Mouse (Mus musculus) frontal cortex, postnatal 10 days (tissue): ENCODE results near the gene Asic2.
"Not testable (repeated sequence)": the region's sequence is repeated elsewhere in the genome, so short reads cannot be mapped to it uniquely, and the experiment has no call there.

Source experiments
- DNase-seq, 2 experiments: peaks; one replicate each; pipeline ENCODE4 v3.0.0; 2022; ENCODE audit warnings: low spot score in 2 of 2, mixed read lengths in 1 of 2

Asic2 gene

DNA sequence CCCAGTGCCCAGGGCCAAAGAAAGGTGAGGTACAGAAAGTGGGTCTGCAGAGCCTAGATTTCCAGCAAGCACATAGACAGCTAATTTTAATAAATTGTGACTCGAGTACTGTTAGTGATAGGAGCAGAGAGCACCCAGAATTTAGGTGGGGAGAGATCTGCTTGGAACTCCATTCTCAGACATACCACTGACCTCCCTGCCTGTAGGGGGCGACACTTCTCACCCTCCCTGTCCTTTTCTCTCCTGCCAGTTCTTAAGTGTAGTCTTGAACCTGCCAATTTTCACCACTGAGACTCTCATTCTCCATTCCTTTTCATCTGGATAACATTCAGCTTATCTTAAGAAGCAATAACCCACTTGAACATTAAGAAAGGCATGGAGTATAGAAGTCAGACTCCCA, 636.3 kb downstream of the Asic2 start:
- no peak for DNase-seq

DNA sequence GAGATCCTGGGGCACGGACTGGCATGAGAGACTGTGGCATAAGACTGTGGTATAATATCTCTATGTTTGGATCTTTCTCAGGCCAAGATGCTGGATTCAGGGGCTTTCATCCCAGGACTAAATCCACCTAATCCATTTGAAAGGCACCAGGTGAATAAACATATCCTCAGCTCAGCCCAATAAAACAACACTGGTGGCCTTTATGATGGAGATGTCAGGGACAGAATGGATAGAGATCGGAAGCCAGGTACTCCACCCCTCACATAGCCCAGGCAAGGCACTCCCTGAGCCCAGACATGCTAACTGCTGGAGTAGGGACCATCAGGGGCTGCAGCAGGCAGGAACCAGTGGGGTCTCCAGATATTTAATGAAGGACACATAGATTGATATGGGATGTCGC, 637.3 kb downstream of the Asic2 start:
- no peak for DNase-seq

DNA sequence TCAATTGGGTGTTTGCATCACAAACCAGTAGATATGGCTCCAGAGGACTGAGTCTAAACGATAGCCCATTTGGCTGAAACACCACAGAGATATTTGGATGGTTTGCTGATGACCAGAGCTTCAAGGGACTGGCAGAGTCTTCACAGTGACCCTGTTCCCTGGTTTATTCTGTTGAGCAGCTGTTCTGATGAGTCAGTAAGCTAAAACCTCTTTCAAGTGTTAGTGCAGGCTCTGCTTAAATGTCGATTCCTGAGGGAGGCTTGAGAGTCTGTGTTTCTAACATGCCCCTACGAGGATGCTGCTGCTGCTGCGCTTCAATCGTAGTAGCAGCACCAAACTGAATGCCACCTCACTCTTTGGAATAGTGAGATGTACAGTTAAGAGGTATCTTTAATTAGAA, 640.2 kb downstream of the Asic2 start:
- DNase-seq: no peak

DNA sequence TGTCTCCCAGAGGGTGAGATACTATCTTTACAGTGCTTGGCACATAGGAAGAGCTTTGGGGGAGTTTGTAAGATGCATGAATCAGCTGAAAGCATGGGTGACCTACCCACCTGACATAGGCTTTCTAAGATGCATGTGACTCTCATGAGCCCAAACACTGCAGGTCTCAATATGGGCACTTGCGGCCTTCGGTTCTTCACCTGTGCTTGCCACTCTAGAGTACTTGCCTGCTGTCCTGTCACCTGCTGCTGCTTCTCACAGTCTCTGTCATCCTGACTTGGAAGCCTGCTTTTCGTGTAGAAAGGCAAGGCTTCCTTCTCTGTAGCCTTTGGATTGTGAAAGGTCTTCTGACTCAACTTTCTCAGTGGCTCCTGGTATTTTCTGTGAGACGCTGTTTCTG, 645.1 kb downstream of the Asic2 start:
- no peak for DNase-seq

DNA sequence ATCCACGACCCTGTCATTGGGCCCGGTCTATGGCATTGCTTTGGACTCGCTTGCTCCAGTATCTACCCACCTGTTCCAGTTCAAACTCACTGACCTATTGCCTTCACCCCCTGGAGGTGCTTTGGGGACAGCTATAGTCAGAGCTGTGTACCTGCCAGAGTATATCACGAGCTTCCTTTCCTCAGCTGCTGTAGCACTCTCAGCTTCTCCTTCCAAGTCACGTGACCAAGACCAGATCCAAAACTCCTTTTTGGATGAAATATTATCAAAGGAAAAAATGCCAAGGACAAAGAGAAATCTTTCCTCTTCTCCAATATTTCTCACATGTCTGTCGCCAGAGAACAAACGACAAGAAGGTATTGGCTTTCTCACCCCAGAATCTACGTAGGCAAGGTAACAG, 645.8 kb downstream of the Asic2 start:
- DNase-seq: no peak

DNA sequence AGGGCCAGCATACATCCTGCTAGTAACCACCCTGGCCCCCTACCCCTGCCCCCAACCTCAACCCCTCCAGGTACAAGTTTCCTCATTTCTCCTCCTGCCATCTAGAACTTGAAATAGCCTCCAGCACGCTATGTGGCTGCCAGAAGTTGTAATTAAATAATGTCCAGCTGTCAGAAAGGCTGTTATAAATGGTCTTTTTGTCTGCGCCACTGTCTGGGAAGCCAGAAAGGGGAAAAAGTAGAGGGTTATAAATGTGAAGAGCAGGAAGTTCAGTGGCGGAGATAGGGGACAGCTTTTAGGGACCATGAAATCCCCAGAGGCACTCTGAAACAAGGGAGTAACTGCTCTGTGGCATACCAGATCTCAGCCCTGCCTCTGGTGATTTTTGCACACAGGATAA, 678.2 kb downstream of the Asic2 start:
- no peak for DNase-seq

DNA sequence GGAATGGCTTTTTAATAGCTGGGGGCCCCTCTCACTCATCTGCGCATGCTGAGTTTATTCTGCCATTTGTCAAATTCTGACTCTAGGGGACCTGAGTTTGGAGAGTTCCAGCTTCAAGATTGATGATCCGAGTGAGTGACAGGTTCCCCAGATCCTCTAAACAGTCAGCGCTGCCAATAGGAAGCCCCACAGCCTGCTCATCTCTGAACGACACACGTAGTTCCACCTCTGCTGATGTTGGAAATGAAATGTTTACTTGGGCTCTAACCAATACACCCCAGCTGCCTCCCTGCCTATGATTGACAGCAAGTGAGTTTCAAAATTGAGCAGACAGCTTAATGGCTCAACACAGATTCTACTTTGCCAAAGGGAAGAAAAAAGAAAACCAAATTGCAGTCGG, 685.1 kb downstream of the Asic2 start:
- no peak for DNase-seq

DNA sequence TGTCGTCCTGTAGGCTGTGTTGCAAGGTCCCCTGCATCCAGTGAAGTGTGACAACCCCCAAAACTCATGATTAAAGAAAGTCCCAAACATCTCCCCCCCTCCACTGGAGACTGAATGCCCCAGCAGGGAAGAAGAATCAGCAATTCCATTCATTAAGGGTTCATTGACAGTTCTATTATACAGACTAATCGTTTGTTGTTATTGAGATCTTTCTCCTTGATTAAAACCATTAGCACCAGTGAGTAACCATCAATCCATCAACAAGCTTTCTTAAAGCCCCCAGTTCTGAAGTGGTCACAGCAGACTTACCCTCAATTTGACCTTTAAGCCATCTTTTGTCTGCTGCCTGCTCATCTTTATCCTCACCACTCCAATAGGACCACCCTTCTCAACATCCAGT, 688.2 kb downstream of the Asic2 start:
- DNase-seq: no peak

DNA sequence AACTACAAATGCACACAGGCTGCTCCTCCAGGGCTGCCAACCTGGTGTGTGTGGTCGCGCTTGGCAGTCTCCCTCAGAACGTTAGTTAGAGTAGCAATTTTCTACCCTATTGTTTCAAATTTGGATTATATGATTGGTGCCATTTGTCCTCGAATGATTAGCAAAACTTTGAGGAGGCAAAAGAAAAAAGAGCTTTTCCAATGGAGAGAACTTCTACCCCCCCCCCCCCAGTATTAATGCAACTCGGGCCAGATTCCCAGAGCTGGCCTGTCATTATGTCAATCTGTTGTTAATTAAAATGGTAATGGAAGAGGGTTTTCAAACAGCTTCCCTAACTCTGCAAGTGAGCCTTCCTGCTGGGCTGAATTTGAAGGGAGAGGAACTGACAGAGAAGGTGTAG, 690.9 kb downstream of the Asic2 start:
- DNase-seq: no peak

DNA sequence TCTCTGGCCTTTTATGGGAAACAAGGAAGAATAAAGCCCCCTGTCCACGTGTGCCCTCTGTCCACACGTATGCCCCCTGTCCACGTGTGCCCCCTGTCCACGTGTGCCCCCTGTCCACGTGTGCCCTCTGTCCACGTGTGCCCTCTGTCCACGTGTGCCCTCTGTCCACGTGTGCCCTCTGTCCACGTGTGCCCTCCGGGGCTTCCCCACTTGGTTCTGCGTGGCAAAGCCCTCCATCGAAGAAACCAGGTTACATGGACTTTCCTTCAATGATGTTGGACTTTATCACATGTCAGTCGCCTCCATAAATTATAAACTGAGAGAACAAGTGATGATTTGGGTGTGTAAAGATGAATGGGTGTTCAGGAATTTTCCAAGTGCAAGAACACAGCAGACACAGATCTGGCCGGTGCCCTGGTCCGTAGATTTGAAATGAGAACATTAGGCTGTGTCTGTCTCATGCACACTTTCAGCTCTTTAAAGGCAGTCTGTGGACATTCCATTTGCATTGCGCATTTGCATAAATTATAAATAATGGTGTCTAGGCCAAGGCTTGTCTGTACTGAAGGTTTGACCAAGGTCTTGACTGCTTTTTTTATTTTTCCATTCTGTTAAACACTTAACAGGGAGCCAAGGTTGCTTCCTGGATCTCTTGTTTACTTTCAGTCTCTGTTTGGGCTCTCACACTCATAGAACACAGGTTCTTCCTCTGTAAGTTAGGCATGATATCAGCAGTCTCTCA, 695.4 kb downstream of the Asic2 start:
- DNase-seq: no peak

DNA sequence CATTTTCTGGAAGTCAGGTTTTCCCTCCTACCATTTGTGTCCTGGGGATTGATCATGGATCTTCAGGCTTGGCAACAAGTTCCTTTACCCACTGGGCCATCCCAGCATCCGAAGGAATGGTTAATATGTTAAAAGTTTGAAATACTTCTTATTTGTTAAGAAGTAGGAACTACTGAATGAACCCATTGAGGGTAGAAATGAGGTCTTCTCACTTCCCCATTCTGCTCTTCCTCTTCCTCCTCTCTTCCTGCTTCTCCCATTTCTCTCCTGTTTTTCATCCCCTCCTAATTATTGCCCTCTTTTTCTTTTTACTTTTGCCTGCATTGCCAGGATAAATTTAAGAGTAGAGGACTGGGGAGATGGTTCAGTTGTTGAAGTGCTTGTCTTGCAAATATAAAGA, 696.8 kb downstream of the Asic2 start:
- no peak for DNase-seq

DNA sequence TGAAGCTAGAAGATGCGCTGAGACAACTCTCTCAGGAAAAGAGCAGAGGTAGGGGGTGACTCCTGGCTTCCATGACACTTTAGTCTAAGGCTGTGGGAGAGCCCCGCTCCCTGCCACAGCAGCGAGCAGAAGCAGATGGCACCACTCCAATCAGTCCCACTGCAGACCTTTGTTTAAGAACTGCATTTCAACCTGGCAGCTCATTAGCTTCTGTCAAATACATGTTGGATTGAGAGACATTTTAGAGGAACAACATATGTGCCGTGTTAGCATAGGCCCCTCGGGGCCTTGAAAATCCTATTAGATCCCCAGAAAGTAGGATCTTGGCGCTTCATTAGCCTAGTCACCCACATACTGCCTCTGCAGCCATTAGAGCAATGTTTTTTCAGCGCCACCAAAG, 697.7 kb downstream of the Asic2 start:
- no peak for DNase-seq

DNA sequence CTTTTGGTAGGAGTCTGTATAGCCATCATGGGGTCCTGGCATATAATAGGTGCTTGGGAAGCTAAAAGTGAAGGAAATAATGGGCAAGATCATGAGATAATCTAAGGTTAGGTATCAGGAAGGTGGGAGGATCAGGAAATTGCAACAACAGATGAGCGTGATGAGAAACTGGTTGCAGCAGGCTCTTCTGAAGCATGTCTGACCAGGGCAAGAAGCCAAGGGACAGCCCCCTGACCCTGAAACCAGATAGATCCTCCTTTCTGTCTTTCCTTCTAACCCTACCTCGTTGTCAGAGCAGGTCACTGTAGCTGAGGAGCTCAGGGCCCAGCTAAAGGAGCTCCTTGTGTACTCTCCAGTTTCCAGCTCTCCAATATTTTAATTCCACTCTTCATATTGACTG, 704.5 kb downstream of the Asic2 start:
- DNase-seq: no peak

DNA sequence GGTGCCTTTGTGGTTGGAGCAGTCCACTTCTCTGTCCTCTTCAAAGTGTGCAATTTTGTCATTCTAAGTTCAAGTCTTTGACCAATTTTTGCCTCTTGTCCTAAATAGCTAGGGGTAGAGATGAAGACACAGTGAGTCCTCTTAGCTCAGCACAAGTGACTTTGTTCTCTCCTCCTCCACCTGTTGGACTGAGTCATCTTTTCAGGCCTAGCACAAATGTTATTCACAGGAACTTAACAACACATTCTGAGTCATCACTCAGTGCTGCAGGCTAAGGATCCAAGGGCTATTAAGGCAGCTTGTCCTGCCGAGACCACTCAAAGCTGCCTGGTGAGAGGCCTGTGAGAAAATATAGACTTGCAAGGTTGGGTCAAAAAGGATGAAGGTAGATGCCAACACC, 705.1 kb downstream of the Asic2 start:
- DNase-seq: no peak

DNA sequence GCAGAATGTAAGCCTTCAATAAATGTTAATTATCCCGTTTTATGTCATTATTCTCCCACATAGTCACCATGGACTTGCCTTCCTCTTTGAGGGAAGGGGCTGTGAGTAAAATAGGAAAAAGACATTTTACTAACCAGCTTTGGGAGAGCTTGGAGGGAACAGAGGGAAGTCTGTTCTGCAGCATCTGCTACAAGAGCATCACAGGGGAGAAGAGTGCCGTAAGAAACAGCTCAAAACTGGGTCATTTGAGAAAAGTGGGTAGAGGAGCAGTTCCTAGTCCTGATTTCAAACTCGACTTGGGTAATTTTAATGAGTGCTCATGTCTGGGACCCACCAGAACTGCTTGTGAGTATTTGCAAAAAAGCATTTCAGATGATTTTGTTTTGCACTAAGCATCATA, 707.0 kb downstream of the Asic2 start:
- DNase-seq: no peak

DNA sequence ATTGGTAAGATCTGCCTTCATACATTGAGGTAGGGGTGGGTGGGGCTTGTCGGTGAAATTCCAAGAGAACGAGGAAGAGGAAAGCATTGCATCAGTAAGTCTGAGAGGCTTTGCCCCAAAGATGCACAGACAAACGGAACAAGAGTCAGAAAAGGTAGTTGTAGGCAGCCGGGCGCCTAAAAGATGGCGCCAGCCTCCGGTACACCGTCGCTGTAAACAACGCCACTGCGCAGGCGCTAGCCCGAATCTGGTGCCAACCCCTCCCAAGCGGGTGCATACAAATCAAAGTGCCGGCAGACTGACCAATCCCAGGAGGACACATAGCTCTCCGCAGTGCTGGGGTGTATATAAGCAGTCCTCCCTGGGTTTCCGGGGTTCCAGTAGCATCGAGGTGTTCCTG, 727.1 kb downstream of the Asic2 start:
- DNase-seq: not testable (repeated sequence)

DNA sequence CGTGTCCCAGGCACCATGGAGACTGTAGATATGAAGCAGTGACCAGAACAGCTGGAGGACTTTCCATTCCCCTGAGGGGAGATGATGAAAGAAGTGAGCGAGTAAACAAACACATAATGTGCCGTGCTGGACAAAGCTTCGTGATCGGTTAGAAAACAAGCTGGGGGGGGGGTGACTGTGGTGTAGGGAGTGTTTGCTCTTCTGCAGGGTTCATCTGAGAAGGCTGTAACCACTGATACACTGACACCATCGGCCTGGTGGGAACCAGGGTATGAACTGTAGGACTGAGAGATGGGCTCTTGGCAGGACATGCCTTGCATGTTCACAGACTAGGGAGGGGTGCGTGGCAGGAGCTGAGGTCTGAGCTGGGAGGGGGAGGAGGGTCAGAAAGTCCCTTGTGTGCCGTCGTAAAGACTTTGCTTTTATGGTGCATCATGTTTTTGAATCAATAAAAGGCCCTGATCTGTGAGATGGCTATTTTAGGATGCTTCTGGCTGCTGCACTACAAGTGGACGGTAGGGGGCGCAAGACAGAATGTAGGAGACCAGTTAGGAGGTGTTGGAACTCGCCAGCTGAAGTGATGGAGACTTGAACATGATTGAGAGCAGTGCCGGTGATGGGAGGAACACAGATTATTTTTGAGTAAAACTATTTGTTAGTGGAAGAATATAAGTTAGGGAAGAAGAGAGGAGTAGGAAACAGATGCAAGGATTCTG, 728.1 kb downstream of the Asic2 start:
- DNase-seq: no peak

DNA sequence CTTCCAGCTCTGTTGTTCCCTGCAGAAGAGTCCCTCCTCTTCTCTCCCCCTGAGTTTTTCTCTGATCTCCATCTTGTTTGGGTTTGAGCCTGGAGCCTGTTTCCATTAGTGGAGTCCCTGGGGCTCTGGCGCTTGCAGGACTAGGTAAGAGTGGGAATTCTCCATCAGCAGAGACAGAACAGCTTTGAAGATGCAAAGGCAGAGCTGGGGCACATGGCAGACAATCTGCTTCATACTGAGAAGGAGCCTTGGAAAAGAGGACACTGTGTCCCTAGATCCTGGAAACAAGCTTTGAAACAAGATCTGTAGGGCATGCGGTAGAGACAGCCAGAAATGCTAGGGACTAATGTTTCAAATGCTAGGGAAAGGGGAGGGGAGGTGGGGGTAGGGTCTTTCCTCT, 729.2 kb downstream of the Asic2 start:
- DNase-seq: no peak

DNA sequence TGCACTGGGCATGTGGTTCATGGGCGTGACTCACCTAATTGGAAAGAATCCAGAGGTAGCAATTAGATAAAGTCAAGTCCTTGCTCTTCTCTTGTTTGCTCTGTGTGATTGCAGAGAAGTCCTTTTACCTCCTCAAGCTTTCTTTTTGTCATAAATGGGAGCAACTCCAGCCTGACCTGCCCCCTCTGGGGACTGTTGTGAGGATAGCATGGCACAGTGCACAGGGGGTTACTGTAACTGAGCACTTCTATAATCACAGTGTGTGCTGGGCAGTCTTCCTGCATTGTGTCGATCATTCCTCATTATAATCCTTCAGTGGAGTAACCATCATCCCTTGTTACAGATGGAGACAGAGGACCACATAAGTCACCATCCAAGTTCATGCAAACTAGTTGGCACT, 732.2 kb downstream of the Asic2 start:
- DNase-seq: no peak

DNA sequence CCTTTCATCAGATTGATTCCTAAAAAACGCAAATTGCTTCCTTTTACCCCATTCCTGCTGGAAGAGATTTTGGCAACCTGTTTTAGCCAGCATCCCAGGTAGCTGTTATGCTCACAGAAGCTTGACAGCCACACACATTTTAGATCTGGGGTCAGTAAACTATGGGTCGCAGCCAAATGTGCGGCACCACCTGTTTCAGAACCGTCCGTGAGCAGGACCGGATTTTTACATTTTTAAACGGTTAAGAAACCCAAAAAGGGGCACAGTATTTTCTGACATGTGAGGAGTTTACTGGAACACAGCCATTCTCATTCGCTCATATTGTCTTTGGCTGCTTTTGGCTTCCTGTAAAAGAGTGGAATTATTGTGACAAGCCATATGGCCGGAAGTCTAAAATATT, 744.9 kb downstream of the Asic2 start:
- DNase-seq: no peak

DNA sequence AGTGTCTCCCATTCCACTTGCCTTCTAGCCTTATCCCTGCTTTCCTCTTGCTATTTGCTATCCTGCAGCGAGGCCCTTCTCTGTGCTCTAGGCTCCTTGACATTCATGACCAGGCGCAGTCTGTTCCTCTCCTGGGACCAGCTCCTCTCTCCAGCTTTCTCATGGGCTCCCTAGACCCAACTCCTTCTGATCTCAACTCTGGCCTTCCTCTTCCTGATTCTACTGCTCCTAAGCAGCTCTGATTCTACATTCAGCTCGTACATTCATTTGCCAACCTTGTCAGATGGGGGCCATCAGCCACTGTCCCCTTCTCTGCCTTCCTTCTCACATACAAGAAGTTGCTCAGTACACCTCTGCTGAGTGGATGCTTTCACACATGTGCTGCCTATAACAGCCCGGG, 747.5 kb downstream of the Asic2 start:
- DNase-seq: no peak

DNA sequence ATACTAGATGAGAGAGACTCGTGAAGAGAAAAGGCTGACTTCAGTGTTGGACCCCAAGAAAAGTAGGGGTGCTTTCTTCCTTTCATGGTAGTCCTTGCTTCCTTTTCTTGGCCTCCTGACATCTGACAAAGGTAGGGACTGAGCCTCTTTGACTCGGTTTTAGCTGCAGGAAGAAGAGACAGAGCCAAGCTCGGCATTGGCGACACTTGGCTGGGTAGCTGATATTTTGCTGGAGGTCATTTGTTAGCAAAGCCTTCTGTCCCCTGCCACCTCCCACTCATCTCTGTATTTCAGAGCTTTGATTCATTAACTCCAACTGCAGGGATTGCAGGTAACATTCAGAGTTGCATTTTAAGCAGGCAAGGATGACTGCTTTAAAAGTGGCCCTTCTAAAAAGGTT, 762.8 kb downstream of the Asic2 start:
- no peak for DNase-seq

DNA sequence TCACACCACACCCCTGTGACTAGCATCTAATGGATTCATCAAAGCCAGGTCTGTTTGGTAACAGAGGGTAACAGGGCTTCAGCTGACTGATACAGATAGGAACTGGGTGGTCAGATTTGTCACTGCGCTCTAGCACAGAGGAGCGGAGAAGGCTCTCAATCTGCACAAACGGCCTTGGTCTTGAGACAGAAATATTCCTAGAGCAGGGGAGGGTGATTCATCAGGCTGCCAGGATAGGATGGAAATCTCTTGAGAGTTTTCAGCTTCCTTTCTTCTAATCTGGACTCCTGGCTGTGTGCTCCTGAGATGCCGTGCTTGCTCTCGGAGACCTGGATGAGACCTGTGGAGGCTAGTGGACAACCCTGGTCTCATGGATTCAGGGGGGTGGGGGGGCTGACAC, 765.7 kb downstream of the Asic2 start:
- no peak for DNase-seq

DNA sequence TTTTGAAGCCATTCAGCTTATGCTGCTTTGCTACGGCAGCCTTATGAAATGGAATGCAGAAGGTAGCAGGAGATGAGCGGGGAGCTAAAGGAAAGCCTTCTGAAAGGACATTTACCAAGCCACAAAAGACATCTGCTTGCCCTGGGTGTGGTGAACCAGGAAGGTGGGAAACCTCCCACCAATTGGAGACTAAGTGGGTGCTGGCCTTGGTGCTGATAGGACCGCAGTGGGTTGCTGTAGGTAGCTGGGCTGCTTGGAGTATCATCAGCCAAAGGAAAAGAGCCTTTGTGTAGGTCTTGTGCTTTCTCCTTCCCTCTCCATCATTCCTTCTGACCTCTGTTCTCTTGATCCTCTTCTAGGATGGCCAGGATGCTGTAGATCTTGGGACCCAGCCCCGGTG, 774.4 kb downstream of the Asic2 start:
- no peak for DNase-seq
